Mouse (Mus musculus): ENCODE measurements at regions not wholly inside any gene's neighbourhood (a gene's known extent, or its start where the extent isn't known, plus 50 kb on each side); places are given as distances from the start of the nearest gene placed in this dataset.

GRCm38 (mm10) chr8:6527171-6527570 lies 1422.0 kb upstream of the Slc10a2 start:
- Histone ChIP-seq H3K9me3 (replicated peaks; ENCODE audit: control insufficient read depth, low read length) (no peaks in the 10 kb centered on the region), H3K4me3 (replicated peaks; ENCODE audit: low read length) (no peak overlapping the region), H3K4me1 (ENCODE audit: control insufficient read depth, insufficient read depth, low read length) (no peaks in the 10 kb centered on the region), H3K4me2 (ENCODE audit: low read depth, low read length) (no peak overlapping the region), H3K9ac (ENCODE audit: low read length) (no peak overlapping the region), H3K27me3 (ENCODE audit: control insufficient read depth, insufficient read depth, low read length) (no peaks in the 10 kb centered on the region), H3K27ac (ENCODE audit: low read length) (no peak overlapping the region), H3K36me3 (ENCODE audit: control insufficient read depth, insufficient read depth, low read length) (no peaks in the 10 kb centered on the region)
- WGBS = 60% methylated on average over 5 of the region's 5 CpGs
- ATAC-seq (ENCODE audit: insufficient read depth, low FRiP score) = no peak

DNA sequence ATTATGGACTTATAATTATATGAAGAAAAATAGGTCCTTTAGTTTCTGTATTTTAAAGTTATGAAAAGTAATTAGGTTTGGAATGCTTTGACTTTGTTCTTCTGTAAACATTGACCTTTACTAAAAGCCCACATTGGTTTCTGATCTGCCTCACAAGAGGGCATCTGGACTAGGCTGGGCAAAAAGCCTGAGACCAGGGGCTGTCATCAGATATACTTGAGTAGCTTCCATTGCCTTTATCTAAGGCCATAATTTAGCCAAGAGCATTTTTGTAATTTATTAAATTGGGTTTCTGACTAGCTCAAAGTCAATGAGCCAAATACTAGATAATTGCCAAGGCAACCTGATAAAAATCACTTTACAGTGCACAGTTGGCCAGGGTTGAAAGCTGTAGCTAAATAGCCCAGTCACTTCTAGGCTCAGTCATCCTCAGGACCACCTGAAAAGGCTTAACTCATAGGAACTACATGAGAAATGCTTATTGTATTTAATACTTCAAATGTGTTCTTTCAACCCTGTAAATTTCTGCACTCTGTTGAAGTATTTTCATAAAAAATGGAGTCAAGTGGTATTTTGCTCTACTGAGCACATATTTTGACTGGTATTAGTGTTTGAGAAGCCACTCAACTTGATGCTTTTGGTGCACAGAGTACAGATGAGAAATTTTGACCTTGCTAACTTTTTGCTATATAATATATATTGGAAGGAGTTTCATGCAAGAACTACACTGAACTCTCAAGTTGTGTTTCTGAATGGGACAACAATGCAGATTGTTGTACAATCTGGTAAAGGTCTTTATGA lies 1410.9 kb upstream of the Slc10a2 start:
- Histone ChIP-seq H3K9me3 (replicated peaks; ENCODE audit: control insufficient read depth, low read length) (no peaks in the 10 kb centered on the region), H3K36me3 (ENCODE audit: control insufficient read depth, insufficient read depth, low read length) (no peaks in the 10 kb centered on the region), H3K4me2 (ENCODE audit: low read depth, low read length) (no peak overlapping the region), H3K27me3 (ENCODE audit: control insufficient read depth, insufficient read depth, low read length) (no peaks in the 10 kb centered on the region), H3K27ac (ENCODE audit: low read length) (no peak overlapping the region), H3K4me1 (ENCODE audit: control insufficient read depth, insufficient read depth, low read length) (no peaks in the 10 kb centered on the region), H3K9ac (ENCODE audit: low read length) (no peak overlapping the region), H3K4me3 (replicated peaks; ENCODE audit: low read length) (no peak overlapping the region)
- ATAC-seq (ENCODE audit: insufficient read depth, low FRiP score) = no peak

DNA sequence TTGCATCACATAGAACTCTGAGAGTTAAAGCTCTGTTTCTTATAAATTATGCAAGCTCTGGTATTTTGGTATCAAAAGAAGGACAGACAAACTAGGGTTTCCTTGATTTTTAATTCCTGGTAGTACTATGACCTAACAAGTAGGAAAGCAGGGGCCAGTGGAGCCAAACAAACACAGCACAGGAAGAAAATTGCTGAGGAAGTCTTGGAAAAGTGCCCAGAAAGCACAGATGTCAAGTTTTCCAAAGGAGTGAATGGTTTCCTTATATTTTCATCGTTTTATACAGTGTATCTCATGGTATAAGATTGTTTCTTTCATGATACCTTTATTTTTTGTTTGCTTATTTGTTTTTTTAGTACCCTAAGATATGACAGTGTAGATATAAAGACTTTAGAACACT lies 1387.3 kb upstream of the Slc10a2 start:
- no peaks in the 10 kb centered on the region for H3K36me3 ChIP-seq (ENCODE audit: control insufficient read depth, insufficient read depth, low read length)
- no peaks in the 10 kb centered on the region for H3K27me3 ChIP-seq (ENCODE audit: control insufficient read depth, insufficient read depth, low read length)
- no peak overlapping the region for H3K4me2 ChIP-seq (ENCODE audit: low read depth, low read length)
- no peaks in the 10 kb centered on the region for H3K9me3 ChIP-seq (replicated peaks; ENCODE audit: control insufficient read depth, low read length)
- H3K27ac ChIP-seq (ENCODE audit: low read length) = no peak overlapping the region
- ATAC-seq (ENCODE audit: insufficient read depth, low FRiP score) = no peak
- H3K4me3 ChIP-seq (replicated peaks; ENCODE audit: low read length) = no peak overlapping the region
- no peak overlapping the region for H3K9ac ChIP-seq (ENCODE audit: low read length)
- H3K4me1 ChIP-seq (ENCODE audit: control insufficient read depth, insufficient read depth, low read length) = no peaks in the 10 kb centered on the region
- WGBS = 38% methylated on average over 1 of the region's 1 CpGs

GRCm38 (mm10) chr8:6481966-6482365 lies 1376.8 kb upstream of the Slc10a2 start:
- Histone ChIP-seq H3K4me2 (ENCODE audit: low read depth, low read length) (no peak overlapping the region), H3K27me3 (ENCODE audit: control insufficient read depth, insufficient read depth, low read length) (no peaks in the 10 kb centered on the region), H3K4me3 (replicated peaks; ENCODE audit: low read length) (no peak overlapping the region), H3K36me3 (ENCODE audit: control insufficient read depth, insufficient read depth, low read length) (no peaks in the 10 kb centered on the region), H3K27ac (ENCODE audit: low read length) (no peak overlapping the region), H3K9me3 (replicated peaks; ENCODE audit: control insufficient read depth, low read length) (no peaks in the 10 kb centered on the region), H3K9ac (ENCODE audit: low read length) (no peak overlapping the region), H3K4me1 (ENCODE audit: control insufficient read depth, insufficient read depth, low read length) (no peaks in the 10 kb centered on the region)
- ATAC-seq (ENCODE audit: insufficient read depth, low FRiP score) = no peak
- 77% methylated on average over 1 of the region's 1 CpGs for WGBS

DNA sequence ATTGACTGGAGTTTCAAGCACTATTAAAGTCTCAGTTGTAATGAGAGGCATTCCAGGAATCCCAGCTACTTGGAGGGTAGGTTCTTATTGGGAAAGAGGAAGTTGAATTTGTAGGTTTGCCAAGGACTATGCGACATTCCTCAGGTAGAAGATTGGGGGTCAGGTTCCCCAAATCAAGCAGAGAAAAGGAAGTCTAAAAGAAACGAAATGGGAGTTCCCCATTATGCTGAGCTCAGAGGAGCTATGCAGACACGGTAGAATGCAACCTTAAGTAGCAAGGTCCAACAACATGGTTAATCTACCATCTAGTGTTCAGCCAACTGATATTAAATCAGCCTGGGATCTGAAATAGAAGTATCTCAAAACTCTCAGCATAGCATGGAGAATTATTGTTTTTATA lies 1365.9 kb upstream of the Slc10a2 start:
- no peak overlapping the region for H3K27ac ChIP-seq (ENCODE audit: low read length)
- no peaks in the 10 kb centered on the region for H3K9me3 ChIP-seq (replicated peaks; ENCODE audit: control insufficient read depth, low read length)

GRCm38 (mm10) chr8:6456553-6457180 lies 1351.5 kb upstream of the Slc10a2 start:
- no peak for ATAC-seq (ENCODE audit: insufficient read depth, low FRiP score)
- 38% methylated on average over 3 of the region's 3 CpGs for WGBS
- Histone ChIP-seq H3K9ac (ENCODE audit: low read length) (no peak overlapping the region), H3K4me3 (replicated peaks; ENCODE audit: low read length) (no peak overlapping the region), H3K36me3 (ENCODE audit: control insufficient read depth, insufficient read depth, low read length) (no peaks in the 10 kb centered on the region), H3K9me3 (replicated peaks; ENCODE audit: control insufficient read depth, low read length) (no peaks in the 10 kb centered on the region), H3K4me1 (ENCODE audit: control insufficient read depth, insufficient read depth, low read length) (no peaks in the 10 kb centered on the region), H3K27ac (ENCODE audit: low read length) (no peak overlapping the region), H3K27me3 (ENCODE audit: control insufficient read depth, insufficient read depth, low read length) (no peaks in the 10 kb centered on the region), H3K4me2 (ENCODE audit: low read depth, low read length) (no peak overlapping the region)

More for the DNA sequence above, 1365.9 kb upstream of the Slc10a2 start:
- Histone ChIP-seq H3K36me3 (ENCODE audit: control insufficient read depth, insufficient read depth, low read length) (no peaks in the 10 kb centered on the region), H3K27me3 (ENCODE audit: control insufficient read depth, insufficient read depth, low read length) (no peaks in the 10 kb centered on the region), H3K9ac (ENCODE audit: low read length) (no peak overlapping the region), H3K4me3 (replicated peaks; ENCODE audit: low read length) (no peak overlapping the region), H3K4me2 (ENCODE audit: low read depth, low read length) (no peak overlapping the region), H3K4me1 (ENCODE audit: control insufficient read depth, insufficient read depth, low read length) (no peaks in the 10 kb centered on the region)
- WGBS = 71% methylated on average over 3 of the region's 3 CpGs
- no peak for ATAC-seq (ENCODE audit: insufficient read depth, low FRiP score)

DNA sequence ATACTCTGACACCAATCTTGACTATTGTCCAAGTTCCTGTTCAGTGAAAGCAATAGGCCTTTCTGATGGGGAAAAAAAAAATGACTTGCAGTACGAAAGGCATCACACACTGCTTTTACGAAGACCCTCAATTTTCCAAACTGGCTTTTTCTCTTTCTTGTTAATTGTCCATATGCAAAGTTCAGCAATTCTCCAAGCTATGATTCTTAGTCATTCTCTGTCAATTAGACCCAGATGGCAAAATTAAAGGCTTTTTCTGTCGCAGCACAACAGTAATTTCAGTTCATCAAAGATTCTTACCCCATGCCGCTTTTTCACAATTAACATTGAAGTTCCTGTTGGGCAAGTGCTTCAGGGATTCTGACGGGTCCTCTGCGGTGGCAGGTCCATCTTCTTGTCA lies 1343.2 kb upstream of the Slc10a2 start:
- no peak overlapping the region for H3K27ac ChIP-seq (ENCODE audit: low read length)
- H3K4me3 ChIP-seq (replicated peaks; ENCODE audit: low read length) = no peak overlapping the region
- H3K9me3 ChIP-seq (replicated peaks; ENCODE audit: control insufficient read depth, low read length) = no peaks in the 10 kb centered on the region
- no peak overlapping the region for H3K4me2 ChIP-seq (ENCODE audit: low read depth, low read length)
- no peaks in the 10 kb centered on the region for H3K27me3 ChIP-seq (ENCODE audit: control insufficient read depth, insufficient read depth, low read length)
- H3K4me1 ChIP-seq (ENCODE audit: control insufficient read depth, insufficient read depth, low read length) = no peaks in the 10 kb centered on the region
- WGBS = 76% methylated on average over 6 of the region's 6 CpGs
- H3K36me3 ChIP-seq (ENCODE audit: control insufficient read depth, insufficient read depth, low read length) = no peaks in the 10 kb centered on the region
- no peak for ATAC-seq (ENCODE audit: insufficient read depth, low FRiP score)
- no peak overlapping the region for H3K9ac ChIP-seq (ENCODE audit: low read length)

DNA sequence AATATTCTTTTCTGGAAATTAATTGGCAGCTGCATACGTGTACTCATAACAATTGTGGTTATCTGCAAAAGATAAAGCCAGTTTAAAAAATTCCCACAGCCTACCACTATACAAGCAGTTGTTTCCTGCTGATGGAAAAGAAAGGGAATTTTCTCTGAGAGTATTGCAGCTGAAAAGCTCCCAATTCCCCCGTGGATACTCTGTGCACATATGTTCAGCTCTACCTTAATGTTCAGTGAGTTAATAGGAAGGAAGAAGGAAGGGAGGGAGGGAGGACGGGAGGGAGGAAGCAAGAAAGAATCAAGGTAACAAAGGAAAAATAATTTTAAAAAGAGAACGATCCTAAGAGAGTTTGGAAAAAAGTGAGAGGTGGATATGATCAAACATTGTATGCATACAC lies 1333.9 kb upstream of the Slc10a2 start:
- no peaks in the 10 kb centered on the region for H3K36me3 ChIP-seq (ENCODE audit: control insufficient read depth, insufficient read depth, low read length)
- no peak for ATAC-seq (ENCODE audit: insufficient read depth, low FRiP score)
- no peak overlapping the region for H3K27ac ChIP-seq (ENCODE audit: low read length)
- no peak overlapping the region for H3K4me2 ChIP-seq (ENCODE audit: low read depth, low read length)
- no peaks in the 10 kb centered on the region for H3K9me3 ChIP-seq (replicated peaks; ENCODE audit: control insufficient read depth, low read length)
- WGBS = 55% methylated on average over 4 of the region's 4 CpGs
- H3K9ac ChIP-seq (ENCODE audit: low read length) = no peak overlapping the region
- H3K4me1 ChIP-seq (ENCODE audit: control insufficient read depth, insufficient read depth, low read length) = no peaks in the 10 kb centered on the region
- H3K27me3 ChIP-seq (ENCODE audit: control insufficient read depth, insufficient read depth, low read length) = no peaks in the 10 kb centered on the region
- H3K4me3 ChIP-seq (replicated peaks; ENCODE audit: low read length) = no peak overlapping the region
